Mouse (Mus musculus) brown adipose tissue, adult 24 weeks (tissue): ENCODE measurements at regions not wholly inside any gene's neighbourhood (a gene's known extent, or its start where the extent isn't known, plus 50 kb on each side); places are given as distances from the start of the nearest gene placed in this dataset.

Source experiments
- H3K27ac ChIP-seq: fragments of 200-500 bp; replicated peaks from 2 replicates; pipeline ENCODE4 v1.5.1; 2012; ENCODE audit warnings: low read depth, mild to moderate bottlenecking, low read length
- H3K4me1 ChIP-seq: fragments of 200-500 bp; 2 replicates; pipeline ENCODE4 v1.6.1; 2012; ENCODE audit warnings: low read length, mixed read lengths; ENCODE audit not compliant: control insufficient read depth, insufficient read depth, insufficient read length
- H3K4me3 ChIP-seq: fragments of 200-500 bp; 2 replicates; pipeline ENCODE4 v1.5.1; 2012; ENCODE audit warnings: low read depth, mild to moderate bottlenecking, low read length, moderate library complexity; ENCODE audit not compliant: insufficient read depth

DNA sequence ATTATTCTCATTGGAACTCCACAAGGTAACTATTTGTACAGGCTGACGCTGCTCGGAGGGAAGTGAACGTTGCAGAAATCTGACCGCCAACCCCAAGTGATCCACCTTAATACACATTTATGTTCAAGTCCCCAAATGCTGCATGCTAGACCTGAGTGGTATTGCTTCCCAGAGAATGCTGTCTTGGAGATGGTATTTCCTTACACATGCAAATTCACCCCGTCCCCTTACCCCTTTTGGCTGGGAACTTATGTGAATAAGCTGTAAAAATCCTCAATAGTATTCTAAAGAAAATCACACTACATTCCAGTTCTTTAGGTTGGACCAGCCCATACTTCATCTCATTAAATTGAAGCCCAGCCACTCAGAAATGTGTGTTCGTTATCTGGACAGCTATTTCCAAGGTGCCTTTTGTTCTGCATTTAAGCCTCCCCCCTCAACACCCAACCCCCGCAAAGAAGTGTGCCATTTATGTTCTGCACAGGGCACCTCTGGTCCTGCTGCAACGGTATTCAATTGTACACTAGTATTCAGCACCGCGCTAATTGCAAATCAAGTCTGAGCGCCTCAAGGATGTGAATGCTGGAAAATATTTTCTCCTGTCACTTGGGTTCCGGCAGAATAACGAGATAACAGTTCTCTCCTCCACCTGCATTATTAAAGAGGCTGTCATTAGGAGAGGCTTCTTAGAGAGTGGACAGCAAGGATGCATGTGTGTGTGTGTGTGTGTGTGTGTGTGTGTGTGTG is 278.0 kb upstream of the Tas2r119 start:
- no peak overlapping the region for H3K4me3 ChIP-seq
- H3K27ac ChIP-seq, result no peak overlapping the region
- H3K4me1 ChIP-seq, result no peaks in the 10 kb centered on the region

DNA sequence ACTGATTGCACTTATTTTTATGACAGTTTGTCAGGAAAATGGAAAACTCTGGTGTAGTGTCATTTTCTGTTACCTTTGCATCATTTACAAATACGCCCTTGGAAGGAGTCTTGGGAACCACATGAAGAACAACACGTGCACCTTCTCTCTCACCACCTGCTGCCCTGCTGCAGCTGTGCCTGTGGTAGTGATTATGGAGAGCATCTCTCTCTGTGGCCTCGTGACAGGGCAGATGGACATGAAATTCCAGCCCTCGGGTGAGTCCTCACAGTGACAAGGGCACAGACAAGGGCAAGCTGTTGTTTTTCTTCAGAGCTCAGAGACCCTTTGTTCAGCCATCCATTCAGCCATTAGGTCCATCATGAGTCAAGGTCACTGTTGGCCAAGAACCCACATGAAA is 276.8 kb upstream of the Tas2r119 start:
- Histone ChIP-seq H3K27ac (no peak overlapping the region), H3K4me1 (no peaks in the 10 kb centered on the region), H3K4me3 (no peak overlapping the region)

DNA sequence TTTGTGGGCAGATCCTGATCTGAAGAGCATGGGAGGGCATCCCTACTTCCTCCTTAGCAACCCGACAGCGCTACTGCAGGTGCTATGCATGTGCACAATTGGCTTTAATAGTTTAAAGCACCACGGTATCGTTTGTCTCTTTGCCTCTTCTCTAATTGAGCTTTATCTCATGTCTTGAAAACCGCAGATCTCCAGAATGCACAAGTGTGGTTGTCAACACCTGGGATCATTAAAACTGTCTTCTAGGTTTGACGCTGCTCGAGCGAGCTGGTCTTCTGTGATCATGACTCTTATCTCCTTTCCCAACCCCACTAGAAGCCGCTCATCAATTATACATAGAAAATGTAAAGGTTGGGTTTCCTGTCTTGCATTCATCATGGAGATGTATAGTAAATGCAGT is 268.7 kb upstream of the Tas2r119 start:
- H3K4me1 ChIP-seq, result no peaks in the 10 kb centered on the region
- H3K4me3 ChIP-seq, result no peak overlapping the region
- H3K27ac ChIP-seq, result no peak overlapping the region

DNA sequence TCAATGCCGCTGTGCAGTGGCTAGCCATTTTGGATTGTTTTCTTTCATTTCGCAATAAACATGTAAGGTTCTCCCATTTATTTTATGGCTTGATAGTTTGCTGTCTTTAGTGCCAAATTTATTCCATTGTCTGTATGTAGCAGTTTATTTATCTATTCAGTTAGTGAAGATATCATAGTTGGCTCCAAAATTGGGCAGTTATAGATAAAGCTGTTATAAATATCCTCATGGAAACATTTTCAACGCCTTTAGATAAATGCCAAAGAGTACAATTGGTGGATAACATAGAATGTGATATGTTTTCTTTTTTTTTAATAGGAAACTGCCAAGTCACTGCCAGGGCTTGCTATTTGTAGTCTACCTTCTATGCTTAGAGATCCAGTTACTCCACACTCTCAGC is 265.1 kb upstream of the Tas2r119 start:
- no peak overlapping the region for H3K27ac ChIP-seq
- H3K4me1 ChIP-seq, result no peaks in the 10 kb centered on the region
- no peak overlapping the region for H3K4me3 ChIP-seq

DNA sequence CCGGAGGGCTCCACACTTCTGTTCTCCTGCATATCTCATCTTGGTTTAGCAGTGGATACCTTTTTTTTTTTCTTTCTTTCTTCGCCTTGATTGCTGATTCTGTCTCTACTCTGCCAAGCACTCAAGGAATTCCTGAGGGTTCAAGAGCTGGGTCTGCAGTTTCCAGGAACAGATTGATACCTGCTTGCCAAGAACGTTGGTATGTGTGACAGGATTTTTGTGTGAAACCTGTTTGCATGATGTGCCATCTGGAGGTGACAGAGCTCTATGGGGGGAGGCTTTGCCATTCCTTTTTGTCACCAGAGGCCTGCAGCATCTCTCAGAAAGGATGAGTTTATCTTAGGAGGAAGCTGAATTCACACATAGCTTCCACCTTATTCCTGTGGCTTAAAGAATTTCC is 255.6 kb upstream of the Tas2r119 start:
- Histone ChIP-seq H3K4me1 (no peaks in the 10 kb centered on the region), H3K27ac (no peak overlapping the region), H3K4me3 (no peak overlapping the region)

DNA sequence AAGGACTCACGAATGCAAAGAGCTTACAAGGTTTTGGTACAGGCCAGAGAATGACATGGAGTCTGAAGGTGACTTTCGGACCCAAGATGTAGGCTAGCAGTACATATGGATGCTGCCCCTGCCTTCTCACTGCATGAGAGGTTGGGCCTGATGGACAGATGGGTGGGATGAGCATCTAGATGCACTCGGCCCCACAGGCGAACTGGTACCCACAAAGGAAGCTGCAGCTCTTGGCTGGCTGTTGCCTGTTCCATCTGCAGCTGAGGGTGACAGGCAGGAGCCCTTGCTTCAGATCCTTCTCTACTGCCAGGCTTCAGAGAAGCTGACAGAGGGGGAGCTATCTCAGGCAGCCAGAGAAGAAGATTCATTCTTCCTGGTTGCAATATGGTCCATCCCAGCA is 216.8 kb upstream of the Tas2r119 start:
- Histone ChIP-seq H3K27ac (no peak overlapping the region), H3K4me3 (no peak overlapping the region), H3K4me1 (no peaks in the 10 kb centered on the region)

DNA sequence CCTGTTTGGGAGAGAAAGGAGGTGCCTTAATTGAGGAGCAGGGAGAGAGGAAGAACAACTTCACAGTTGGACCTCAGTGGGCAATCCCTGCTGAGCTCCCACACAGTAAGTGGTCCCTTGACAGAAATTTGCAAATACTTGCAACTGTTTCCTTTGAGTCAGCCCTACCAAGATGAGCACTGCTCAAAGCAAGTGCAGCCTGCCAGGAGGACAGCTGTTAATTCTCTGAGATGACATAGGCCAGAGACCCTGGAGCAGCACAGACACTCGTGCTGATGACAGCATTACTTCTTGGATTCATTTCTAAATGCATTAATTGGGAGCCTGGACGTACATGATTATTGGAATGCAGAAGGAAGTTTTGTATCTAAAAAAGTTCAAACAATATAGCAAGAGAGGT is 215.1 kb upstream of the Tas2r119 start:
- Histone ChIP-seq H3K4me1 (no peaks in the 10 kb centered on the region), H3K4me3 (no peak overlapping the region), H3K27ac (no peak overlapping the region)

DNA sequence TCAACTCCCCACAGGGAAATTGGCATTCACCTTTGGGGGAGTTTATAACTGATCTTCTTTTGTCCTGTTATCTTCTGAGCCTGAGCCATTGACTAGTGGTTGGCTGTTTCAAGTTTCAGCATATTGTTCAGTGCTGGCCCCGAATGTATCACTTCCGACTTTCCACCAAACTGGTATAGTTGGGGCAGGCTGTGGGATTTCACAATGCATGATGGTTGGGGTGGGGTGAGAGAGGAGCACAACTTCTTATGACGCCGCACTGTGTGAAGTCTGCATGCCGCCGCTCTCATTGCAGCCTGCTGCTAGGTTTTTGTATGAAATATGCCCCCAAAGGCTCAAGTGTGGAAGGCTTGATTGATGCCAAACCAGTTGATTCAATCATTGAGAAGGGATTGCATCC is 212.2 kb upstream of the Tas2r119 start:
- Histone ChIP-seq H3K27ac (no peak overlapping the region), H3K4me3 (no peak overlapping the region), H3K4me1 (no peaks in the 10 kb centered on the region)

DNA sequence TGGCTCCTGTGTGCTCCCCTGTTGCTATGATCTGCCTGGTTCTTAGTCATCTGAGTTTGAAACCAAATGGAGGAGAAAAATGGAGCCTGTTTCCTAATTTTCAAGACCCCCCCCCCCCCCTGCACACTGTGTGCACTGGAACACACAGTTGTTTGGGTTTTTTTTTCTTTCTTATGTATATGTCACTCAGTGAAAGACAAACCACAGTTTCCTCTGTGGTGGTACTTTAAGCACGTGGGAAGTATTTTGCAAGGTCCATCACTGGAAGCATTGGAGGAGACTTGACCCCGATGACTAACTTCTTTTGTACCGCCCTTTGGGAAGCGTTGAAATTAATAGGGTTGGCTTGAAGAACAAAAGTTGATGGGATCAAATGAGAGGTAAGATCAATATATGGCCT is 211.5 kb upstream of the Tas2r119 start:
- H3K4me3 ChIP-seq, result no peak overlapping the region
- no peaks in the 10 kb centered on the region for H3K4me1 ChIP-seq
- no peak overlapping the region for H3K27ac ChIP-seq

DNA sequence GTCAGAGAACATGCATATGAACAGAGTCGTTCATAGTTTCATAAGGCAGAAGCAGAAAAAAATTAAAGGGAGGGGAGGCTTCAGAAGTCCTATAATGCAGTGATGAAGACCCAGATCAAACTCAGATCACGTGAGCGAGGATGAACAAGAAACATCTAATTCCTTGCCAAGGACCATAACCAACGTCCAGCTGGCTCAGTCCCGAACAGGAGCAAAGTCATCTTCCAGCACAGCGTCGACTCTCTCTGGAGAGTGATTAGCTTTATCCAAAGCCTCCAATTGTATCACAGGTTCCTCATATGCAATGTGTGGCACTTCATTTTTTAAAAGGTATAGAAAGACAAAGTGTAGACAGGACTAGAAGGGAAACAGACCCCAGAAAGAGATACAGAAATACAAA is 204.2 kb upstream of the Tas2r119 start:
- Histone ChIP-seq H3K27ac (no peak overlapping the region), H3K4me3 (no peak overlapping the region), H3K4me1 (no peaks in the 10 kb centered on the region)

DNA sequence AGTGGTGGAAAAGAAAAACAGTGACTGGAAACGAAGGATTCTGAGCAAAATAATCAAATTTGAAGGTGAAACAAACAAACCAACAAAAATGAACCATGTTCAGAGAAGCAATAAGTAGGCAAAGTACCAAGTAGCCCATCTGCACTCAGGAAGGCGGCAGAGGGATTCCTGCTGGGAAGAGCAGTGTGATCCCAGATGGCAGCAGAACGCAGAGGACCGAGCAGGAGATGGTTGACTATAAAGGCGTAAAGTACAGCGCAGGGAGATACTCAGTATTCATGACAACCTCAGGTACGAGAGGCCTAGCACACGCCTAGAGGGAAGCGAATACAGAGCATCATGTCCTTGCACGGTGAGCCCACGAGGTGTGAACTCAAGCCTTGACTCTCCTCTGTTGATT is 203.2 kb upstream of the Tas2r119 start:
- Histone ChIP-seq H3K4me1 (no peaks in the 10 kb centered on the region), H3K27ac (no peak overlapping the region), H3K4me3 (no peak overlapping the region)

DNA sequence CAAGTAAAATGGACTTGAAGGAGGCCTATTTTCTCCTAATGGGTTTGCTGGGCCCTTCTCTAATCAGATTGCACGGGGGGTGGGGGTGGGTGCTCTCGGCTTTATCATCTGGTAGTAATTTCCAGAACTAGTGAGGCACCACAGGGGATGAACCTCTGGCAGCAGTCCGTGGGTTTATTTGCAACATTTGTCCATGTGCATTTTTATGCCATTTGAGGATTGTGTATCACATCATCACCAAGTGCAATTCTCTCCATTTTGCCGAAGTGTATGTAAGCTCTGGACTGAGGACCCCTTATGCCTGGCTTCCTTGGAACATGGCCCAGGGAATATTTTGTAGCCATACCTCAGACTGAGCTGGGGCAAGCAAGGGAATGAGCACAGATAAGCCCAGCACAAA is 200.6 kb upstream of the Tas2r119 start:
- Histone ChIP-seq H3K27ac (no peak overlapping the region), H3K4me3 (no peak overlapping the region), H3K4me1 (no peaks in the 10 kb centered on the region)

DNA sequence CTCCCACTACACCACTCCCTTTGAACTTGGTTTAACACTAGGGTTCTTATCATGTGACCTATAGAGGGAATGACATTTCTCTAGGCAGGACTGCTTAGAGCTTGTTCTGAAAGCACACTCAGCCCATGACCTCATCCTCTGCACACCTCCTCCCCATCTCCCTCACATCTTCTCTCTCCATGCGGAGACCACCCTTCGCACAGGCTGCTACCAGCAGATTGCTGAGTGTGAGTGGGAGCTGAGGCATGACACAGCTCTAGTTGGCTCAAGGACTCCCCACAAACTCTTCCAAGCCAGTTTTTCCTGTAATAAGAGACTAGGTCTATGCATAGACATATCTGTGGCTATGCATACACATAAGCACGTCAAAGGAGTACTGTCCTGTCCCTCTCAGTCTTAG is 199.5 kb upstream of the Tas2r119 start:
- Histone ChIP-seq H3K4me1 (no peaks in the 10 kb centered on the region), H3K27ac (no peak overlapping the region), H3K4me3 (no peak overlapping the region)

DNA sequence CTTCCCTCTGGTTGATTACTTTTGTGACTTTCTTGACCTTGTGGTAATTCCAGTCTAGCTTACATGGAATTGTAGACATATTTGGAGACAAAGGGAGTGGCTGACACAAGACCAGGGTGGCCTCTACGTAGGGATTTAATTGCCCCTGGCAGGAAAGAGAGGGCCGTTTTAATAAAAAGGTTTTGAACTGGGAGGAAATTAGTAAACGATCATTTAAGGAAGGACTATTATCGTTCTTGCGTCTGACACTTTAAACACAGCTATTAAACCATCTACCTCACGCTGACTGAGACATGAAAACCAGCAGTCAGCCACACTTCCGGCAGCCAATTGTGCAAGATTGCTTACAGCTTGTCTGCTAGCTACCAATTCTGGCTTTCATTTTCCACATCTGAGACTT is 197.1 kb upstream of the Tas2r119 start:
- no peak overlapping the region for H3K4me3 ChIP-seq
- H3K27ac ChIP-seq, result no peak overlapping the region
- H3K4me1 ChIP-seq, result no peaks in the 10 kb centered on the region

DNA sequence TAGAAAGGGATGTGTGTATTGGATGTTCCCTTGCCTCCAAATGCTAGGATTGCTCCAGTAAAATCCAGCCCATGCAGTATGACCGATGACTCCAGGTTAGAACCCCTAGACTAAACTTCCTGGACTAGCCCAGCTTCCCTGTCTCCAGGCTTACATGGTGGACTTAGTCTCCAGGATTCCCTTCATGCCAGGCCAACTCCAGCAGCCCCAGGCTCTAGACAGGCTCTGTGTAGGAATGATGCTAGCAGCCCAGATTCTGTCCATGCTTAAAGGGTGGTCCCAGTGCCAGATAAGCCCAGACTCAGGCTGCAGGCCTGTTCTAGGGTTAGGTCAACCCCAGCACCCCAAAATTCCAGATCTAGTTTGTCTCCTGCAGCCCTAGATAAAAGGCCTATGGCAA is 196.3 kb upstream of the Tas2r119 start:
- no peaks in the 10 kb centered on the region for H3K4me1 ChIP-seq
- no peak overlapping the region for H3K27ac ChIP-seq
- no peak overlapping the region for H3K4me3 ChIP-seq

DNA sequence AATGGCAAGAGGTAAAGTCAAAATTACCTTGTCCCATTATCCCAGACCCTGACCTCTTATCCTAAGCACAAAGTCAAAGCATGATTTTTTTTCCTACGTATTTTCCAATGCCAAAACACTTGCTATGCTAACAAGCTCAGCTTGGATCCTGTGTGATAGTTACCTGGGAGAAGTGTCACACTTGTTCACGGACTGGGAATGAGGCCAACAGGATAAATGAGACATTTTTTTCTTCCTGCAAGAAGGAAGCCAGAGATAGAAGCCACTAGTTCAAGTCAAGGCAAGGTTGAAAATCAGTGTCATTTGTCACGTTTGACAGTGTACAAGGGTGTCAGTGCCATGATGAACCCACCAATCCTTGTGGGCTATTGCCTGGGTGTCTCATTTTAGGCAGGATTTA is 189.8 kb upstream of the Tas2r119 start:
- Histone ChIP-seq H3K4me1 (no peaks in the 10 kb centered on the region), H3K4me3 (no peak overlapping the region), H3K27ac (no peak overlapping the region)

DNA sequence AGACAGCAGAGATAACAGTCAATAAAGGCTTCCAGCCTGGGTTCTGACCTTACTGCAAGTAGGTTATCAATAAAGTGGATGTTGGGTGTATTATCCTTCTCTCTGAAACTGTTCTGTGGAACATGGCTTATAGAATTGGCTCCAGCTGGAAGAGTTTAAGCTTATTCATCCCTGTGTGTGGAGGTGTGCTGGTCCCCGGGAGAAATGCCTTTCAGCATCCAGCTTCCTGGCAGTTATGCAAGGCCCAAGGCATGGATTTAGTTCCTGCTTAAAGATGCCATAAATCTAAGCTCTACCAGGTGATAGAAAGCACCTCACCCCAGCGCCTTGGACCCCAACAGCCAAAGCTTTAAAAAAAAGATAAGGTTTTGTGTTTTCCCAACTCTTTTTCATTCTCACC is 188.0 kb upstream of the Tas2r119 start:
- Histone ChIP-seq H3K4me1 (no peaks in the 10 kb centered on the region), H3K4me3 (no peak overlapping the region), H3K27ac (no peak overlapping the region)
